Mouse (Mus musculus): ENCODE data around the gene Tomt. TPM values are rescaled to one million over a fixed set of nuclear protein-coding genes. Genes with fewer than 3 reads are reported as not detected.

Tomt gene
- not detected for polyA plus RNA-seq (2015; fragmentation: Illumina TruSeq; extraction: RNeasy Lipid Tissue Mini Kit (QIAGEN cat#74804); ENCODE audit: low read depth, low replicate concordance)

DNA sequence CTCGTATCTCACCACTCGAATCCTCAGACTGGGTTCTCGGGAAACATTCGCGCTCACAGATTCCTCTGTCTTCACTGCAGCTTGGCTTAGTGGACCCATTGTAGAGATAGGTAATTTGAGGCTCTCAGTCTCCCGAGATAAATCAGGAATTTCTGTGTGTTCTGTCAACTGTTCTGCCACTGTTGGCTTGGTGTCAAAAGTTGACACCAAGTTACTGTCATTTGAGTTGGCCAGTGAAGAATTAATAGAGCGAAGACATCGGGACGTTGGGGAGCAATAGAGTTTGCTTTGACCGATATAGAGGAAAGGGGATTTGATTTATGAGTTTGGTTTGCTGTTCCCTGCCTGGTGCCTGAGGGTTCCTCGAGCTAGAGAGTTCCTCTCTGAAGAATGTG is at the start of gene Tomt:
Gene Tomt, minus strand, starts transcription at position 73 of the 395 bp plus-strand sequence.

DNA sequence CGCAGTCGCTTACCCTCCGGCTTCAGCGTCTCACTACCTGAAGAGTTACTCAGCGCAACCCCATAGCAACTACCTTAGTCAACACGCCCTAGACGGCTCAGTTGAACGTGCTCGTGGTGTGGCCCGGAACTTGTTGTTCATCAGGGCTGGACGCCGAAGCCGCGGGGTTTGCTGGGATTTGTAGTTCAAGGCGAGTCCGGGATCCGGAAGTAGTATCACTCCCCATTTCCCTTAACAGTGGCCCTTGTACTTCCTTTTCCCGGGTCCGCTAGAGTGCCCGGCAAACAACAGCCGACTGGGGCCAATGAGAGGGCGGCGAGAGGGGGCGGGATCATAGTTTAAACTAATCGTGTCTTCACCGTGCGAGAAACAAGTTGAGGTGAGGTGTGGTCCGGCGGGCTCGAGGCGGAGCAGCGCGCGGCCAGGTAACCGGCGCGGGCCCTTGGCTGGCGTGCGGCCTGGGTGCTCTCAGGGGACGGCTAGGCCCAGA is 27.6 kb upstream of the Tomt start, which contains the start of the genes Lrrc51 and Numa1:
Gene Lrrc51, minus strand, starts transcription at position 145 of the 490 bp plus-strand sequence.
Gene Numa1, plus strand, starts transcription at position 361 of the 490 bp plus-strand sequence.

DNA sequence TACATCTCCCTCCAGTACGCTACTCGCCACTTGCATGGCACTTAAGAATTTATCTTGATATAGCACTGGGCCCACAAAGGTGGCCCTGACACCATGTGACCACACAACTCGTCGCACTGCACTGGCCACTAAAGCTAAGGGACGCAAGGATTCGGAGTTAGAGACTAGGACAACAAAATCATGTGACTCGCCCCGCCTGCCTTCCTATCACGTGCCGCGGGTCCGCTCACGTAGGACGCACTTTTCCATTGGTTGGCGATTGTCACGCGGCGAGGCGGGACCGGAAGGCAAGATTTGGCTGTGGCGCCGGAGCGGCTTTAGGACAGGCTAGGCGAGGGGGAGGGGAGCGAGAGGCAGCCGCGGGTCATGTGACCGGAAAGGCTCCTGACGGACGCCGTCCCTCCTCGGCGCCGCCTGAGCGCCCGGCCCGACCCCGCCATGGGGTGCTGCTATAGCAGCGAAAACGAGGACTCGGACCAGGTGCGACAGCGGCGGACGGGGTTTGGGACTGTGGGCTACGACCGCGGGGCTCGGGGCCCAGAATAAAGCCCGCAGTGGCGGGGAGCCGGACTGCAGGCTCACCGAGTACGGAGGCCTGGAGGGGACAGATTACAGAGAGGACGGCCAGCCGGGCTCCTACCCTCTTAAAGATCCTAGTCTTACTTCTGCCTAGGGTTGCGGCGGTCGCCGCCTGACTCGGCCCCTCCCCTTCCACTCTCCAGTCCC is 435 bp downstream of the Tomt start, which contains the start of gene Lamtor1:
Gene Lamtor1, plus strand, starts transcription at position 344 of the 726 bp plus-strand sequence.

DNA sequence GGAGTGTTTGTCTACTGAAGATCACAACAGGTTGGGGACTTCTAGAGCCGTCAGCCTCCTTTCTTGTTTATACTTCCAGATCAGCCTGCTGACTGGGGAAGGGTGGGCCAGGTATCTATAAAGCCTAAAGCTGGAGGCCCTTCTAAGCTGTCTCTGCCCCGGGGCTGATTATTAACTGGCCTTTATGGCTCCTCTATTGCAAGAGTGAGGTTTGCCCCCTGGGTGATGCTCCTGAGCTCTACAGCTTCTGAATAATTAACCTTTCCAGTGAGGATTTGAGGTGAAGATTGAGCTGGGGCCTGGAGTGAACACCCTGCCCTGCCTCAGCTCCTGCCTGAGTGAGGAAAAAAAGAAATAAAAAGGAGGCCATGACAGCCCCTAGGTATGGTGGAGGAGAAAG is 35.5 kb downstream of the Tomt start, which contains the start of gene Folr1:
Gene Folr1, minus strand, starts transcription at position 160 of the 400 bp plus-strand sequence.

DNA sequence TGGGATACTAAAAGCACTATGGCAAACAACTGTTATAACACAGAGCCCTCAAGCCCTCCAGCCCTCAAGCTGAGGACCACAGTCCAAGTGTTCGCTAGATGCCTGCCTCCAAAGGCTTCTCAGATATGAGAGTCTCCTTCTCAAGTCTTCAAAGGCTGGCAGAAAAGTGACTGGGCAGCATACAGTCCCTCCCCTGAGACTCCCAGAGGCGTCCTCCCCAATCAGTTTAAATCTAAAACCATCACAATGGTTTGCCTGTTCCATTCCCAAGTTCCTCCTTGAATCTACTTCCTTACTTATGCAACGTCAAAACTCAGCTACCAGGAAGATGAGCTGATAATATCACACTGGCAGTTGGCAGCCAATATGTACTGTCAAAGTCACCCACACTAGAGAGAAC is 42.7 kb downstream of the Tomt start, which contains the start of gene Anapc15:
Gene Anapc15, plus strand, starts transcription at position 301 of the 400 bp plus-strand sequence.

DNA sequence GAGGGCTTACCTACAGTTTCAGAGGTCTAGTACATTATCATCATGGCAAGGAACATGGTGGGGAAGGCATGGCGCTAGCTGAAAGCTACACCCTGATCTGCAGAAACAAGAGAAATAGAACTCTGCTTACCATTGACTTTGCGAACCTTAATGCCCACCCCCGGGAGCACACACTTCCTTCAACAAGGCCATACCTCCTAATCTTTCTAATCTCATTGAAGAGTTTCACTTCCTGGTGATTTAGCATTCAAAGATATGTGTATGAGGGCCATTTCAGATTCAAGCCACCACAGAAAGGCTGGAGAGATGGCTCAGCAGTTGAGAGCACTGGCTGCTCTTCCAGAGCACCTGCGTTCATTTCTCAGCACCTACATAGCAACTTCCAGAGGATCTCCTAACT is 49.1 kb downstream of the Tomt start, which contains the start of gene Folr2:
Gene Folr2, minus strand, starts transcription at position 101 of the 400 bp plus-strand sequence.

Other genes with a start within 250 kb of the Tomt start
- gene Clpb, start 242.7 kb downstream of the Tomt start, polyA plus RNA-seq (2015; fragmentation: Illumina TruSeq; extraction: RNeasy Lipid Tissue Mini Kit (QIAGEN cat#74804); ENCODE audit: low read depth, low replicate concordance): 36.6 TPM
- not detected for gene Phox2a, start 88.0 kb downstream of the Tomt start, polyA plus RNA-seq (2015; fragmentation: Illumina TruSeq; extraction: RNeasy Lipid Tissue Mini Kit (QIAGEN cat#74804); ENCODE audit: low read depth, low replicate concordance)
- gene Inppl1, start 68.1 kb downstream of the Tomt start, polyA plus RNA-seq (2015; fragmentation: Illumina TruSeq; extraction: RNeasy Lipid Tissue Mini Kit (QIAGEN cat#74804); ENCODE audit: low read depth, low replicate concordance): 20.5 TPM
- 0.83 TPM for gene Folr2, start 49.2 kb downstream of the Tomt start, polyA plus RNA-seq (2015; fragmentation: Illumina TruSeq; extraction: RNeasy Lipid Tissue Mini Kit (QIAGEN cat#74804); ENCODE audit: low read depth, low replicate concordance)
- 35.2 TPM for gene Anapc15, start 42.6 kb downstream of the Tomt start, polyA plus RNA-seq (2015; fragmentation: Illumina TruSeq; extraction: RNeasy Lipid Tissue Mini Kit (QIAGEN cat#74804); ENCODE audit: low read depth, low replicate concordance)
- 15.2 TPM for gene Folr1, start 35.6 kb downstream of the Tomt start, polyA plus RNA-seq (2015; fragmentation: Illumina TruSeq; extraction: RNeasy Lipid Tissue Mini Kit (QIAGEN cat#74804); ENCODE audit: low read depth, low replicate concordance)
- gene Lamtor1, start 455 bp downstream of the Tomt start, polyA plus RNA-seq (2015; fragmentation: Illumina TruSeq; extraction: RNeasy Lipid Tissue Mini Kit (QIAGEN cat#74804); ENCODE audit: low read depth, low replicate concordance): 170 TPM
- gene Lrrc51, start 27.5 kb upstream of the Tomt start, polyA plus RNA-seq (2015; fragmentation: Illumina TruSeq; extraction: RNeasy Lipid Tissue Mini Kit (QIAGEN cat#74804); ENCODE audit: low read depth, low replicate concordance): 8.7 TPM
- gene Numa1, start 27.8 kb upstream of the Tomt start, polyA plus RNA-seq (2015; fragmentation: Illumina TruSeq; extraction: RNeasy Lipid Tissue Mini Kit (QIAGEN cat#74804); ENCODE audit: low read depth, low replicate concordance): 47.5 TPM
- 6.8 TPM for gene Il18bp, start 112.3 kb upstream of the Tomt start, polyA plus RNA-seq (2015; fragmentation: Illumina TruSeq; extraction: RNeasy Lipid Tissue Mini Kit (QIAGEN cat#74804); ENCODE audit: low read depth, low replicate concordance)
- 45.0 TPM for gene Rnf121, start 159.1 kb upstream of the Tomt start, polyA plus RNA-seq (2015; fragmentation: Illumina TruSeq; extraction: RNeasy Lipid Tissue Mini Kit (QIAGEN cat#74804); ENCODE audit: low read depth, low replicate concordance)
- gene Xndc1, start 159.2 kb upstream of the Tomt start, polyA plus RNA-seq (2015; fragmentation: Illumina TruSeq; extraction: RNeasy Lipid Tissue Mini Kit (QIAGEN cat#74804); ENCODE audit: low read depth, low replicate concordance): 21.7 TPM
- gene Xntrpc, start 159.4 kb upstream of the Tomt start, polyA plus RNA-seq (2015; fragmentation: Illumina TruSeq; extraction: RNeasy Lipid Tissue Mini Kit (QIAGEN cat#74804); ENCODE audit: low read depth, low replicate concordance): 1.3 TPM
- 0.37 TPM for gene Trpc2, start 176.8 kb upstream of the Tomt start, polyA plus RNA-seq (2015; fragmentation: Illumina TruSeq; extraction: RNeasy Lipid Tissue Mini Kit (QIAGEN cat#74804); ENCODE audit: low read depth, low replicate concordance)
- gene Art1, start 195.4 kb upstream of the Tomt start, polyA plus RNA-seq (2015; fragmentation: Illumina TruSeq; extraction: RNeasy Lipid Tissue Mini Kit (QIAGEN cat#74804); ENCODE audit: low read depth, low replicate concordance): not detected
- gene Art5, start 203.1 kb upstream of the Tomt start, polyA plus RNA-seq (2015; fragmentation: Illumina TruSeq; extraction: RNeasy Lipid Tissue Mini Kit (QIAGEN cat#74804); ENCODE audit: low read depth, low replicate concordance): 0.40 TPM
- gene Chrna10, start 210.5 kb upstream of the Tomt start, polyA plus RNA-seq (2015; fragmentation: Illumina TruSeq; extraction: RNeasy Lipid Tissue Mini Kit (QIAGEN cat#74804); ENCODE audit: low read depth, low replicate concordance): not detected